Mouse (Mus musculus) cortical plate, adult 2 months (tissue): ENCODE measurements at regions not wholly inside any gene's neighbourhood (a gene's known extent, or its start where the extent isn't known, plus 50 kb on each side); places are given as distances from the start of the nearest gene placed in this dataset.

Experiments used
- CTCF ChIP-seq: fragments of 200-500 bp; IDR thresholded peaks from 2 replicates; pipeline ENCODE4 v1.5.1; 2011; ENCODE audit warnings: mild to moderate bottlenecking, control low read depth, low read length; ENCODE audit not compliant: insufficient read depth; ENCODE audit errors: extremely low read depth
- POLR2A ChIP-seq: fragments of 200-500 bp; IDR thresholded peaks from 2 replicates; pipeline ENCODE4 v1.6.1; 2011; ENCODE audit warnings: mild to moderate bottlenecking, low read length, control low read depth; ENCODE audit not compliant: insufficient read depth; ENCODE audit errors: extremely low read depth

- TF ChIP-seq CTCF (peak; percentile 34; the same call in 1 of the 2 replicates), POLR2A (no peak)
Measured at GRCm38 (mm10) chr10:97159831-97160575, 319.4 kb upstream of the Dcn start.
